8 mouse cellular contexts compared by ENCODE assay signal in the genomic region with DNA sequence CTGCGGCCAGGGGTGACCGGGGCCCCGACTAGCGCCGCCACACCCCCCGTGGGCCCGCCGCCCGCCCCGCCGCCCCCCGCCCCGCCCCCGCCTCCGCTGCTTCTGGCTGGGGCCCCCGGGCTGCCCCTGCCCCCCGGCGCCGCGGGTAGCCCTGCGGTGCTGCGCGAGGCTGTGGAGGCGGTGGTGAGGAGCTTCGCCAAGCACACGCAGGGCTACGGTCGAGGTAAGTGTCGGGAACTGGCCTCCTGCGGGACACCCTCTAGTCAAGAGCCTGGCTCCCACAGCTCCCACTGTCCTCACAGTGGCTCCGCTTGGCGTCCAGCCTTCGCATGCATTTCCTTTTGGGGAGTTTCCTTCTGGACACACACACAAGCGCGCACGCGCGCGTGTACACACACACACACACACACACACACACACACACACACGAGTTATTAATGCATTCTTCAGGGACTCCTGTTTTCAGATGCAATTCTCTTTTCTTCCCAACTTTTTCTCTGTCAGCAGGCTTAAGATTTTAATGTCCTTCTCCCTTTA. TPM values are rescaled to one million over a fixed set of nuclear protein-coding genes. Genes with fewer than 3 reads are reported as not detected.
A peak's percentile ranks its signal among the peaks of the same experiment; 100 is the strongest.
DNase-seq lines count a peak whose midpoint lies in the region; ATAC-seq lines count a peak whose summit lies in the region.

No protein-coding gene starts in this region.

- peak; percentile 51 for ATAC-seq in hindbrain, embryonic 16.5 days
- ATAC-seq in midbrain, embryonic 13.5 days: peak; percentile 73

- H3K27me3 ChIP-seq in hindbrain, embryonic 16.5 days (replicated peaks; ENCODE audit: control insufficient read depth, insufficient read depth, low read length): no peaks in the 10 kb centered on the region
- peaks cover 25% of the 10 kb centered on the region for H3K27me3 ChIP-seq in limb, embryonic 10.5 days (ENCODE audit: low read depth, poor library complexity, severe bottlenecking)
- H3K27me3 ChIP-seq in midbrain, embryonic 13.5 days: 0 out of 2 replicates have a peak, but pooled peaks cover 2% of the 10 kb centered on the region

- 0% methylated on average over 20 of the region's 40 CpGs for WGBS in hindbrain, embryonic 16.5 days
- 1% methylated on average over 30 of the region's 40 CpGs for WGBS in limb, embryonic 10.5 days
- 0% methylated on average over 20 of the region's 40 CpGs for WGBS in midbrain, embryonic 13.5 days

- H3K36me3 ChIP-seq in hindbrain, embryonic 16.5 days (ENCODE audit: control insufficient read depth, insufficient read depth, low read length): no peaks in the 10 kb centered on the region
- peaks cover 25% of the 10 kb centered on the region for H3K36me3 ChIP-seq in limb, embryonic 10.5 days
- no peaks in the 10 kb centered on the region for H3K36me3 ChIP-seq in midbrain, embryonic 13.5 days

- DNase-seq in frontal cortex, postnatal 25 days (ENCODE audit: low spot score in 2 of 2): peak; percentile 39 to 49
- DNase-seq in frontal cortex, adult 2 months (ENCODE audit: extremely low spot score in 1 of 2, low spot score in 1 of 2): no peak
- peak; percentile 65 for DNase-seq in cerebellum, adult 8-10 months
- peak; percentile 53 to 60 for DNase-seq in gastrocnemius, adult 8-10 months (ENCODE audit: low spot score in 2 of 2)
- DNase-seq in limb, embryonic 10.5 days (ENCODE audit: low spot score): no peak
- peak; percentile 79 for DNase-seq in testis, postnatal 10 days (ENCODE audit: low spot score)

- H3K4me1 ChIP-seq in hindbrain, embryonic 16.5 days (ENCODE audit: control insufficient read depth, insufficient read depth, low read depth, low read length): peaks cover 68% of the 10 kb centered on the region
- peaks cover 65% of the 10 kb centered on the region for H3K4me1 ChIP-seq in limb, embryonic 10.5 days
- peaks cover 83% of the 10 kb centered on the region for H3K4me1 ChIP-seq in midbrain, embryonic 13.5 days (replicated peaks)

- peak overlapping the region; percentile 95 for H3K9ac ChIP-seq in hindbrain, embryonic 16.5 days (ENCODE audit: low read depth, low read length)
- H3K9ac ChIP-seq in midbrain, embryonic 13.5 days (replicated peaks): peak overlapping the region; percentile 92

- H3K9me3 ChIP-seq in hindbrain, embryonic 16.5 days (ENCODE audit: control insufficient read depth, low read length): no peaks in the 10 kb centered on the region
- no peaks in the 10 kb centered on the region for H3K9me3 ChIP-seq in limb, embryonic 10.5 days (replicated peaks)
- H3K9me3 ChIP-seq in midbrain, embryonic 13.5 days: no peaks in the 10 kb centered on the region

- peak overlapping the region; percentile 67 for H3K4me2 ChIP-seq in hindbrain, embryonic 16.5 days (ENCODE audit: low read length)
- peak overlapping the region; percentile 84 for H3K4me2 ChIP-seq in midbrain, embryonic 13.5 days (replicated peaks)

- peak overlapping the region; percentile 87 for H3K4me3 ChIP-seq in hindbrain, embryonic 16.5 days (ENCODE audit: low read length)
- peak overlapping the region; percentile 92 for H3K4me3 ChIP-seq in limb, embryonic 10.5 days
- H3K4me3 ChIP-seq in midbrain, embryonic 13.5 days (replicated peaks): peak overlapping the region; percentile 84

- H3K27ac ChIP-seq in hindbrain, embryonic 16.5 days (ENCODE audit: low read depth, low read length): peak overlapping the region; percentile 98
- peak overlapping the region; percentile 97 for H3K27ac ChIP-seq in limb, embryonic 10.5 days
- H3K27ac ChIP-seq in midbrain, embryonic 13.5 days: peak overlapping the region; percentile 95

RNA-seq across cellular contexts. Expression of a gene that starts 0.4 kb away (rescaled TPM):
- 30.3 and 30.7 TPM in 2 replicates for polyA plus RNA-seq in frontal cortex, adult 2 months (2012; rRNA removed)
- total RNA-seq in gastrocnemius, adult 8-10 months (2022): 1 to 10 TPM; 3.5 to 6.8 (median 4.4) TPM
- 5.1 and 5.8 TPM in 2 replicates for polyA plus RNA-seq in hindbrain, embryonic 16.5 days (2015; fragmentation: Nextera tagmentation; extraction: Ambion mirVana)
- polyA plus RNA-seq in limb, embryonic 10.5 days (2016; fragmentation: Nextera tagmentation; extraction: Ambion mirVana): 3.6 and 4.5 TPM in 2 replicates
- polyA plus RNA-seq in midbrain, embryonic 13.5 days (2015; fragmentation: Nextera tagmentation; extraction: Ambion mirVana): 5.7 and 6.2 TPM in 2 replicates

RNA-seq across cellular contexts. Expression of a gene that starts 4.9 kb away (rescaled TPM):
- polyA plus RNA-seq in frontal cortex, adult 2 months (2012; rRNA removed): 50.2 and 57.4 TPM in 2 replicates
- 1 to 10 TPM in 2 of 4 experiments, under 1 TPM in 2; 0.64 to 1.6 (median 1.1) TPM for total RNA-seq in gastrocnemius, adult 8-10 months (2022)
- 21.5 and 23.9 TPM in 2 replicates for polyA plus RNA-seq in hindbrain, embryonic 16.5 days (2015; fragmentation: Nextera tagmentation; extraction: Ambion mirVana)
- polyA plus RNA-seq in limb, embryonic 10.5 days (2016; fragmentation: Nextera tagmentation; extraction: Ambion mirVana): 0.73 and 0.96 TPM in 2 replicates
- polyA plus RNA-seq in midbrain, embryonic 13.5 days (2015; fragmentation: Nextera tagmentation; extraction: Ambion mirVana): 5.3 and 6.5 TPM in 2 replicates

RNA-seq across cellular contexts. Expression of a gene that starts 7.3 kb away (rescaled TPM):
- 67.3 and 84.3 TPM in 2 replicates for polyA plus RNA-seq in frontal cortex, adult 2 months (2012; rRNA removed)
- total RNA-seq in gastrocnemius, adult 8-10 months (2022): 10 to 100 TPM; 39.8 to 59.8 (median 51.8) TPM
- 31.0 and 33.3 TPM in 2 replicates for polyA plus RNA-seq in hindbrain, embryonic 16.5 days (2015; fragmentation: Nextera tagmentation; extraction: Ambion mirVana)
- 27.2 and 42.1 TPM in 2 replicates for polyA plus RNA-seq in limb, embryonic 10.5 days (2016; fragmentation: Nextera tagmentation; extraction: Ambion mirVana)
- 41.1 and 42.0 TPM in 2 replicates for polyA plus RNA-seq in midbrain, embryonic 13.5 days (2015; fragmentation: Nextera tagmentation; extraction: Ambion mirVana)

RNA-seq across cellular contexts. Expression of a gene that starts 24.5 kb away (rescaled TPM):
- not detected in 2 replicates for polyA plus RNA-seq in frontal cortex, adult 2 months (2012; rRNA removed)
- 1 to 10 TPM in 3 of 4 experiments, not detected in 1; 1.2 to 1.5 (median 1.2) TPM for total RNA-seq in gastrocnemius, adult 8-10 months (2022)
- 1.0 and 1.9 TPM in 2 replicates for polyA plus RNA-seq in hindbrain, embryonic 16.5 days (2015; fragmentation: Nextera tagmentation; extraction: Ambion mirVana)
- 0.60 and 2.0 TPM in 2 replicates for polyA plus RNA-seq in limb, embryonic 10.5 days (2016; fragmentation: Nextera tagmentation; extraction: Ambion mirVana)
- 0.81 and 1.7 TPM in 2 replicates for polyA plus RNA-seq in midbrain, embryonic 13.5 days (2015; fragmentation: Nextera tagmentation; extraction: Ambion mirVana)

RNA-seq across cellular contexts. Expression of a gene that starts 28.4 kb away (rescaled TPM):
- polyA plus RNA-seq in frontal cortex, adult 2 months (2012; rRNA removed): 37.4 and 40.3 TPM in 2 replicates
- total RNA-seq in gastrocnemius, adult 8-10 months (2022): 10 to 100 TPM; 17.0 to 25.1 (median 22.7) TPM
- polyA plus RNA-seq in hindbrain, embryonic 16.5 days (2015; fragmentation: Nextera tagmentation; extraction: Ambion mirVana): 110 and 113 TPM in 2 replicates
- polyA plus RNA-seq in limb, embryonic 10.5 days (2016; fragmentation: Nextera tagmentation; extraction: Ambion mirVana): 224 and 228 TPM in 2 replicates
- polyA plus RNA-seq in midbrain, embryonic 13.5 days (2015; fragmentation: Nextera tagmentation; extraction: Ambion mirVana): 147 TPM in 2 replicates

Comparison
In these comparisons a context has a peak if more than half of its experiments do, and no peak if none do; other contexts are left out.
1. DNase-seq: peak in frontal cortex, postnatal 25 days (2 of 2), cerebellum, adult 8-10 months (single experiment), gastrocnemius, adult 8-10 months (2 of 2) and testis, postnatal 10 days (single experiment); none in frontal cortex, adult 2 months (0 of 2) and limb, embryonic 10.5 days (single experiment).
2. Peak in every context shown above with its lines, with median percentiles within 50 percentile points of each other: H3K27ac ChIP-seq and H3K4me3 ChIP-seq.